Mouse (Mus musculus) lung, postnatal 0 days (tissue): ENCODE results near the gene Ptpn3. TPM values are rescaled to one million over a fixed set of nuclear protein-coding genes. Genes with fewer than 3 reads are reported as not detected.
A peak's percentile ranks its signal among the peaks of the same experiment; 100 is the strongest.

Source experiments
- ATAC-seq: fragments of 200-750 bp; cut with Nextera tagmentation; 2 replicates; pipeline ENCODE4 v1.8.0; 2017; ENCODE audit warnings: moderate library complexity
- DNase-seq: peaks from one replicate; pipeline ENCODE4 v3.0.0-alpha.2; 2016; ENCODE audit warnings: low spot score
- H3K27ac ChIP-seq: fragments of 300-500 bp; sonication (generic); 2 replicates; pipeline ENCODE4 v1.5.1; 2014; ENCODE audit warnings: antibody characterized with exemption, mild to moderate bottlenecking, low read length, mixed read lengths
- H3K27me3 ChIP-seq: fragments of 300-500 bp; sonication (generic); replicated peaks from 2 replicates; pipeline ENCODE4 v1.6.1; 2014; ENCODE audit warnings: low read length, mixed read lengths; ENCODE audit not compliant: insufficient read depth
- H3K36me3 ChIP-seq: fragments of 300-500 bp; sonication (generic); 2 replicates; pipeline ENCODE4 v1.6.1; 2014; ENCODE audit warnings: low read length, mixed read lengths; ENCODE audit not compliant: insufficient read depth
- H3K4me1 ChIP-seq: fragments of 300-500 bp; sonication (generic); 2 replicates; pipeline ENCODE4 v1.6.1; 2014; ENCODE audit warnings: antibody characterized with exemption, low read depth, low read length, mixed read lengths; ENCODE audit not compliant: insufficient read depth
- H3K4me2 ChIP-seq: fragments of 300-500 bp; sonication (generic); replicated peaks from 2 replicates; pipeline ENCODE4 v1.6.1; 2014; ENCODE audit warnings: low read depth, mild to moderate bottlenecking, low read length, moderate library complexity, mixed read lengths
- H3K4me3 ChIP-seq: fragments of 300-500 bp; sonication (generic); 2 replicates; pipeline ENCODE4 v1.5.1; 2014; ENCODE audit warnings: low read depth, low read length
- H3K9ac ChIP-seq: fragments of 300-500 bp; sonication (generic); replicated peaks from 2 replicates; pipeline ENCODE4 v1.6.1; 2014; ENCODE audit warnings: low read depth, mild to moderate bottlenecking
- H3K9me3 ChIP-seq: fragments of 300-500 bp; sonication (generic); 2 replicates; pipeline ENCODE4 v1.6.1; 2016; ENCODE audit warnings: low read length, mixed read lengths
- CTCF ChIP-seq: IDR thresholded peaks from 2 replicates; pipeline ENCODE4 v1.5.1; 2016; ENCODE audit warnings: antibody characterized with exemption, mild to moderate bottlenecking
- EP300 ChIP-seq: IDR thresholded peaks from 2 replicates; pipeline ENCODE4 v1.6.1; 2016; ENCODE audit warnings: antibody characterized with exemption, mild to moderate bottlenecking, control low read depth
- WGBS: fragments of 180-500 bp; shearing (Covaris S2); extraction: QIAGEN DNeasy Blood & Tissue Kit; methylation state at CpG from one replicate; pipeline ENCODE4 v1.1.7; 2014; 5-methylcytosine and 5-hydroxymethylcytosine counted together
- polyA plus RNA-seq: library from polyadenylated mRNA; unstranded; fragments of >200 nt; fragmentation: Nextera tagmentation; extraction: Ambion mirVana; gene quantifications from 2 replicates; pipeline ENCODE4 v1.2.1, GENCODE M21; 2015

The Ptpn3 gene
- polyA plus RNA-seq, 1 experiment from 2014 or later = 4.7 TPM

DNA sequence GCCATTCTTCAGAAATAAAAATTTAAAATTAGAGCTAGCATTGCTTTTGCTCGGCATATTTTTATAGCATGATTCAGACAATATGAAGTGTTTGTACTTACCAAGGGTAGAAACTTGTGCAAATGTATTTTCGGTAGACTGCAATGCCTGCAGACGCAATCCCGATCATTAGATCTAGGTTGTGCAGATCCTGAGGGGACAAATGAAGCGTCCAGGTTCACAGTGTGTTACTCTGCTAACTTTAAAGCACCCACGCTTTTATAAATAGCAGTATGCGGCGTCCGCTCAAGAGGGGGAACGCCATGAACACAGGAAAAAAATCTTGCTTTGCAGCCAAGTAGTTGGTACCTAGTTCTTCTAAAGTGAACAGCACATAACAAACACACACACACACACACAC is 56.8 kb downstream of the Ptpn3 start:
- Histone ChIP-seq H3K27me3 (no peaks in the 10 kb centered on the region), H3K9me3 (no peaks in the 10 kb centered on the region), H3K27ac (no peak overlapping the region), H3K4me1 (peaks cover 9% of the 10 kb centered on the region; the same call in 1 of the 2 replicates), H3K9ac (no peak overlapping the region), H3K4me2 (no peak overlapping the region), H3K36me3 (no peaks in the 10 kb centered on the region), H3K4me3 (no peak overlapping the region)
- ATAC-seq (no peak), DNase-seq (peak; percentile 6)
- WGBS = 65% methylated on average over 10 of the region's 10 CpGs
- TF ChIP-seq CTCF (no peak), EP300 (no peak)

DNA sequence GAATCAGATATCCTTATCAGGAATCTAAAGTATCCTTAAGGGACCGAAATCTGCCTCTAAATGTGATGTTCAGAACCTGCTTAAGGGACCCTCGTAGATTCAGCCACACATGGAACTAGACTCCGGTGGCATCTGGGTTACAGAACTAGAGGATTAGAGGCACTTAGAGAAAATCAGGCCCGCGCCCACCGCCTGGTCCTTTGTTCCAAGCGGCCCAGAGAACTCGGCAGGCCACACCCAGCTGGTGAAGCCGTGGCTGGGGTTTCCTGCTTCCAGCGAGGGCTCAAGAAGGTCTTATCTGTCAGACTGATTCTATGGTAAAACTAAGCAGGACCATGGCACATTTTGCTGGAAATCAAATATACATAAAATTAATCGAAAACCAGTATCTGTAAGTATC is 58.3 kb downstream of the Ptpn3 start:
- H3K4me2 ChIP-seq = no peak overlapping the region
- H3K4me3 ChIP-seq = no peak overlapping the region
- no peak overlapping the region for H3K9ac ChIP-seq
- H3K9me3 ChIP-seq = no peaks in the 10 kb centered on the region
- H3K36me3 ChIP-seq = no peaks in the 10 kb centered on the region
- H3K4me1 ChIP-seq = peaks cover 12% of the 10 kb centered on the region; the same call in 1 of the 2 replicates
- DNase-seq = no peak
- H3K27me3 ChIP-seq = no peaks in the 10 kb centered on the region
- WGBS = 47% methylated on average over 11 of the region's 11 CpGs
- no peak for ATAC-seq
- H3K27ac ChIP-seq = 0 out of 2 replicates have a peak overlapping the region, but pooled peaks have one; percentile 32
- TF ChIP-seq CTCF = no peak
- no peak for TF ChIP-seq EP300

DNA sequence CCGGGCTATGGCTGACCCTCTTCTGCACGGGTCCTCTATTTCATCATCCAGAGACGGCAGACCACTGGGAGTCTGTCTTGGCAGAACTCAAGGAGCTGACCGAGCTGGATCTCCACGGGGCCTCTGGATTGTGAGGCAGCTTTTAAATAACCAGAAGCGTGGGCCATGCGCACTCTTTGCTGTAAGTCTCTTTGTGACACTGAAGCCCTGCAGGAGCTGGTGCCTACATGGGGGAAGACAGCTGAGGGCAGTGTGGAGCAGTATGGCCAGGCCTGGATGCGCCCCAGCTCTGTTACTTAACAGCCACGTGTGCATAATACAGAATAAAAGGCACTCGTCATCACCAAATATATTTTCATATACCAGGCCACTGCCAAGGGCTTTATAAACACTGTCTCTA is 60.7 kb downstream of the Ptpn3 start:
- TF ChIP-seq EP300 (no peak), CTCF (peak; percentile 50)
- 53% methylated on average over 10 of the region's 10 CpGs for WGBS

DNA sequence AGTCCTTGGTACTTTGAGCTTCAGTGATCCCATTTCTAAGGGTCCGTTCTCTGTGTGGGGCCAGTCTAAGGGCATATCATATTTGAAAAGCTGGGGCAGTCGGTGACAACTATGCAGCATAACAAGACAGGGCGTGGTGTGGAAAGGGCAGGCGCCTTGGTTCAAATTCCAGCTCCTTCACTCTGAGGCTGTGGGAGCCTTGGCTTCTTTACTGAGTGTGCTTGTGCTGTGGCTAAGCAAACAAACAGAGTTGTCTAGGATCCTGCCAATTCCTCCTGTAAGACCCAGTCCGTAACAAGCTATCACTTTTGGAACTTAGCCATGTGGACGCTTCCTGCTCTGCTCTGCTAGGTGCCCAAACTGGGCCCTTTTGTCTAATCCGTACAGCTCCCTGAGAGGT is 61.5 kb downstream of the Ptpn3 start:
- TF ChIP-seq EP300 = peak; percentile 77
- no peak for TF ChIP-seq CTCF
- Histone ChIP-seq H3K4me3 (no peak overlapping the region), H3K4me1 (peaks cover 12% of the 10 kb centered on the region; the same call in 1 of the 2 replicates), H3K27me3 (no peaks in the 10 kb centered on the region), H3K9ac (no peak overlapping the region), H3K36me3 (no peaks in the 10 kb centered on the region), H3K27ac (peak overlapping the region; percentile 79), H3K9me3 (no peaks in the 10 kb centered on the region), H3K4me2 (no peak overlapping the region)
- 25% methylated on average over 7 of the region's 7 CpGs for WGBS
- DNase-seq (peak; percentile 84), ATAC-seq (peak; percentile 89)

More for the DNA sequence above, 60.7 kb downstream of the Ptpn3 start:
- H3K4me3 ChIP-seq = no peak overlapping the region
- H3K27me3 ChIP-seq = no peaks in the 10 kb centered on the region
- no peak overlapping the region for H3K9ac ChIP-seq
- no peaks in the 10 kb centered on the region for H3K36me3 ChIP-seq
- no peak overlapping the region for H3K4me2 ChIP-seq
- no peaks in the 10 kb centered on the region for H3K9me3 ChIP-seq
- peaks cover 12% of the 10 kb centered on the region; the same call in 1 of the 2 replicates for H3K4me1 ChIP-seq
- ATAC-seq (peak; percentile 18; the same call in 1 of the 2 replicates), DNase-seq (peak; percentile 44)
- 0 out of 2 replicates have a peak overlapping the region, but pooled peaks have one; percentile 20 for H3K27ac ChIP-seq

GRCm38 (mm10) chr4:57239112-57239511 is 62.5 kb downstream of the Ptpn3 start:
- DNase-seq (peak; percentile 10), ATAC-seq (peak; percentile 20; the same call in 1 of the 2 replicates)
- no peaks in the 10 kb centered on the region for H3K9me3 ChIP-seq
- no peak overlapping the region for H3K9ac ChIP-seq
- no peak overlapping the region for H3K4me2 ChIP-seq
- 52% methylated on average over 6 of the region's 6 CpGs for WGBS
- H3K4me1 ChIP-seq = peaks cover 12% of the 10 kb centered on the region; the same call in 1 of the 2 replicates
- H3K36me3 ChIP-seq = no peaks in the 10 kb centered on the region
- H3K4me3 ChIP-seq = no peak overlapping the region
- H3K27me3 ChIP-seq = no peaks in the 10 kb centered on the region
- H3K27ac ChIP-seq = peak overlapping the region; percentile 79; the same call in 1 of the 2 replicates
- TF ChIP-seq CTCF = no peak
- TF ChIP-seq EP300 = no peak

DNA sequence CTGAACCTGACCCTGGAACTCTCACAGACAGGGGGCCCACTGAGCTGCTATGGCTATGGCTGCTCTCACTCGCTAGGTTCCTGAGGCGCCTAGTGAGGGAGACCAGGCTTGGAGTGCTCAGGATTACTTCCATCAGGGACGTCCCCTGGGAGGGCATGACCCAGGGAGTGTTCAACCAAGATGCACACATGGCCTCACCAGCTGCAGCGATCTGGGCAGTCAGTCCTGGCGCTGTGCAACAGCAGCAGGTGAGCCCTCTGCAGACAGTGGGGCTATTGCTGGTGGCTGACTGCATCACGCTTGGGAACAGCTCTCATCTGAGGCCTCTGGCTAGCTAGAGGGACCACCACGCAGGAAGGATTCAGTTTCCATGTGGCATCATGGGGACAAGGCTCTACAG is 63.5 kb downstream of the Ptpn3 start:
- Histone ChIP-seq H3K36me3 (no peaks in the 10 kb centered on the region), H3K27me3 (no peaks in the 10 kb centered on the region), H3K4me2 (no peak overlapping the region), H3K27ac (no peak overlapping the region), H3K9me3 (no peaks in the 10 kb centered on the region), H3K4me1 (peaks cover 12% of the 10 kb centered on the region; the same call in 1 of the 2 replicates), H3K9ac (no peak overlapping the region), H3K4me3 (no peak overlapping the region)
- 83% methylated on average over 7 of the region's 7 CpGs for WGBS
- no peak for TF ChIP-seq EP300
- no peak for TF ChIP-seq CTCF
- DNase-seq (no peak), ATAC-seq (no peak)

DNA sequence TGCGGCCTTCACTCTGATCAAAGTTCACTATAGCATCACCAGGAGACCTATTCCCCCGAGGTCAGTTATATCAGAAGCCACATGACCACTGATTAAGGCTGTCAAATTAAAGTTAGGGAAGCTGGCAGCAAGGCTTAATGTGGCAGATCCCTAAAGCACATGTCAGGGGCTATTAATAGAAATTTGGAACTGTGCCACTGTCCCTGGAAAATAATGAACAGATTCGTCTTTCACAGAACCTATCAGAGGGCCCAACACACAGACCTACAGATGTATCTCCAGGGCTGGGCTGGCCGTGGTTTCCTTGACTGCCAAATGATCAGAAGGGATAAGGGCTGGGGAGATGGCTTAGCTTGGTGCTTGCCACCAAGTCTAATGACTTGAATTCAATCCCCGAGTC is 65.1 kb downstream of the Ptpn3 start:
- no peak for TF ChIP-seq EP300
- TF ChIP-seq CTCF = no peak
- Histone ChIP-seq H3K4me3 (no peak overlapping the region), H3K27me3 (no peaks in the 10 kb centered on the region), H3K36me3 (no peaks in the 10 kb centered on the region), H3K27ac (no peak overlapping the region), H3K4me1 (peaks cover 12% of the 10 kb centered on the region; the same call in 1 of the 2 replicates), H3K9ac (no peak overlapping the region), H3K9me3 (no peaks in the 10 kb centered on the region), H3K4me2 (no peak overlapping the region)
- WGBS = 57% methylated on average over 5 of the region's 5 CpGs
- DNase-seq = no peak
- no peak for ATAC-seq
